Mouse (Mus musculus) lung, postnatal 0 days (tissue): Measurements from ENCODE around the gene Gm49383. TPM values are rescaled to one million over a fixed set of nuclear protein-coding genes. Genes with fewer than 3 reads are reported as not detected.

Experiments used
- ATAC-seq: fragments of 200-750 bp; cut with Nextera tagmentation; 2 replicates; pipeline ENCODE4 v1.8.0; 2017; ENCODE audit warnings: moderate library complexity
- DNase-seq: peaks from one replicate; pipeline ENCODE4 v3.0.0-alpha.2; 2016; ENCODE audit warnings: low spot score
- H3K27ac ChIP-seq: fragments of 300-500 bp; sonication (generic); 2 replicates; pipeline ENCODE4 v1.5.1; 2014; ENCODE audit warnings: antibody characterized with exemption, mild to moderate bottlenecking, low read length, mixed read lengths
- H3K27me3 ChIP-seq: fragments of 300-500 bp; sonication (generic); replicated peaks from 2 replicates; pipeline ENCODE4 v1.6.1; 2014; ENCODE audit warnings: low read length, mixed read lengths; ENCODE audit not compliant: insufficient read depth
- H3K36me3 ChIP-seq: fragments of 300-500 bp; sonication (generic); 2 replicates; pipeline ENCODE4 v1.6.1; 2014; ENCODE audit warnings: low read length, mixed read lengths; ENCODE audit not compliant: insufficient read depth
- H3K4me1 ChIP-seq: fragments of 300-500 bp; sonication (generic); 2 replicates; pipeline ENCODE4 v1.6.1; 2014; ENCODE audit warnings: antibody characterized with exemption, low read depth, low read length, mixed read lengths; ENCODE audit not compliant: insufficient read depth
- H3K4me2 ChIP-seq: fragments of 300-500 bp; sonication (generic); replicated peaks from 2 replicates; pipeline ENCODE4 v1.6.1; 2014; ENCODE audit warnings: low read depth, mild to moderate bottlenecking, low read length, moderate library complexity, mixed read lengths
- H3K4me3 ChIP-seq: fragments of 300-500 bp; sonication (generic); 2 replicates; pipeline ENCODE4 v1.5.1; 2014; ENCODE audit warnings: low read depth, low read length
- H3K9ac ChIP-seq: fragments of 300-500 bp; sonication (generic); replicated peaks from 2 replicates; pipeline ENCODE4 v1.6.1; 2014; ENCODE audit warnings: low read depth, mild to moderate bottlenecking
- H3K9me3 ChIP-seq: fragments of 300-500 bp; sonication (generic); 2 replicates; pipeline ENCODE4 v1.6.1; 2016; ENCODE audit warnings: low read length, mixed read lengths
- CTCF ChIP-seq: IDR thresholded peaks from 2 replicates; pipeline ENCODE4 v1.5.1; 2016; ENCODE audit warnings: antibody characterized with exemption, mild to moderate bottlenecking
- EP300 ChIP-seq: IDR thresholded peaks from 2 replicates; pipeline ENCODE4 v1.6.1; 2016; ENCODE audit warnings: antibody characterized with exemption, mild to moderate bottlenecking, control low read depth
- WGBS: fragments of 180-500 bp; shearing (Covaris S2); extraction: QIAGEN DNeasy Blood & Tissue Kit; methylation state at CpG from one replicate; pipeline ENCODE4 v1.1.7; 2014; 5-methylcytosine and 5-hydroxymethylcytosine counted together
- polyA plus RNA-seq: library from polyadenylated mRNA; unstranded; fragments of >200 nt; fragmentation: Nextera tagmentation; extraction: Ambion mirVana; gene quantifications from 2 replicates; pipeline ENCODE4 v1.2.1, GENCODE M21; 2015

The Gm49383 gene
- 7.9 and 8.2 TPM in 2 replicates for polyA plus RNA-seq

DNA sequence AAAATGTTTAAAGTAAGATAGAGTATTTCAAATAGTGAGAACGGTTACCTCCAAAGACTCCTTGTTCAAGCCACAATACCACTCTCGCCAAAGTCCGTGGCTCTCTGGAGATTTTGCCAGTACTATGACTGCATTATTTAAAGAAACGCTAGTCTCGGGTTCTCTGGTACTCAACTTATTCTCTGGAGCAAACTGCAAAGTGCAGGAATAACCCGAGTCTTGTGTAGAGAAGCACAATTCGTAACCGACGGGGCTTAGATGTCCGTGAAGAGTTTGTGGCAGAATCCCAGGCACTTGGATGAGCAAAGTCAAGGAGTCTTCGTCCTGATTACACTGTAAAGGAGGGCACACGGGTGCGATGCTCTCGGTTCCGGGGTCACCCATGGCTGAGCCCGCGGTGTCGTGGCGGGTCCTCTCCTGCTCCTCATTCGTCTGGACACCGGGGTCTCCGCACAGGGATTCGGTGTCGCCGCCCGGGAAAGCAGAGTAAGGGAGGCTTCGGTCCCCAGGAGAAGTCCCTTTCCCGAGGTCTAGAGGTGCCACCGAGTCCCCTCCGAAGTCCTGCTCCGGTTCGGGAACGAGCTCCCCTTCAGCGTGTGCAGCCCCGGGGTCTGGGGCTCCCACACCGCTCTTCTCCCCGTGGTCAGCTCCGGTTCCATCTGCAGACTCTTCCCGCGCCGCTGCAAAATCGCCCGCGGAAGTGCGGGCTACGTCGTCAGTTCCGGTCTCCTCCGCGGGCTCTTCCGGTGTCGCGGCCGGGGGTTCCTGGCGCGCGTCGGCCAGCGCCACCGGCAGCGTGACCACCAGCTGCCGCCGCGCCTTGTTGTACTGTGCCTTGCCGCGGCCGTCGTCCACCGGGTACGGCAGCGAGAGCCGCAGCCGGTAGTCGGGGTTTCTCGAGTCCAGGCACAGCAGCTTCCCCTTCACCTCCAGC, at the start of gene Gm49383:
Gene Gm49383, minus strand, starts transcription at position 661 of the 934 bp plus-strand sequence.
- no peaks in the 10 kb centered on the region for H3K9me3 ChIP-seq
- peak within 1 kb of the TSS; percentile 93 for H3K4me3 ChIP-seq
- H3K27ac ChIP-seq: peak within 1 kb of the TSS; percentile 89
- H3K4me1 ChIP-seq: no peaks in the 10 kb centered on the region
- peak within 1 kb of the TSS; percentile 93 for H3K4me2 ChIP-seq
- H3K9ac ChIP-seq: peak within 1 kb of the TSS; percentile 71
- ATAC-seq (peak; percentile 80), DNase-seq (peak; percentile 84)
- TF ChIP-seq CTCF (no peak), EP300 (no peak)
- H3K27me3 ChIP-seq: no peaks in the 10 kb centered on the region
- no peaks in the 10 kb centered on the region for H3K36me3 ChIP-seq
- WGBS: 1% methylated on average over 73 of the region's 75 CpGs

- TF ChIP-seq CTCF (no peak), EP300 (no peak)
- Histone ChIP-seq H3K36me3 (no peaks in the 10 kb centered on the region), H3K9me3 (no peaks in the 10 kb centered on the region), H3K4me2 (peak overlapping the region; percentile 85), H3K27ac (peak overlapping the region; percentile 78), H3K9ac (peak overlapping the region; percentile 69), H3K4me1 (no peaks in the 10 kb centered on the region), H3K4me3 (peak overlapping the region; percentile 74), H3K27me3 (no peaks in the 10 kb centered on the region)
- WGBS: under 1% methylated on average over 53 of the region's 64 CpGs
- DNase-seq (peak; percentile 72), ATAC-seq (peak; percentile 91)
These were observed 45.0 kb upstream of the Gm49383 start for GRCm38 (mm10) chr12:69241771-69242431.

- 0% methylated on average over 3 of the region's 3 CpGs for WGBS
These were observed 44.5 kb upstream of the Gm49383 start for GRCm38 (mm10) chr12:69241405-69241770.

GRCm38 (mm10) chr12:69240876-69241275, 44.0 kb upstream of the Gm49383 start, which contains the start of gene Klhdc1:
TSS of gene Klhdc1 (plus strand) at chr12:69241176.
- H3K36me3 ChIP-seq: no peaks in the 10 kb centered on the region
- ATAC-seq (no peak), DNase-seq (no peak)
- no peak for TF ChIP-seq CTCF
- TF ChIP-seq EP300: no peak
- H3K9ac ChIP-seq: peak within 1 kb of the TSS; percentile 69
- H3K27me3 ChIP-seq: no peaks in the 10 kb centered on the region
- peak within 1 kb of the TSS; percentile 78 for H3K27ac ChIP-seq
- 63% methylated on average over 6 of the region's 6 CpGs for WGBS
- peak within 1 kb of the TSS; percentile 85 for H3K4me2 ChIP-seq
- H3K4me3 ChIP-seq: peak within 1 kb of the TSS; percentile 74
- no peaks in the 10 kb centered on the region for H3K4me1 ChIP-seq
- no peaks in the 10 kb centered on the region for H3K9me3 ChIP-seq

More at GRCm38 (mm10) chr12:69241405-69241770, 44.5 kb upstream of the Gm49383 start:
- Histone ChIP-seq H3K4me3 (peak overlapping the region; percentile 74), H3K9me3 (no peaks in the 10 kb centered on the region), H3K27ac (peak overlapping the region; percentile 78), H3K36me3 (no peaks in the 10 kb centered on the region), H3K4me1 (no peaks in the 10 kb centered on the region), H3K9ac (peak overlapping the region; percentile 69), H3K4me2 (peak overlapping the region; percentile 85), H3K27me3 (no peaks in the 10 kb centered on the region)
- TF ChIP-seq EP300 (no peak), CTCF (no peak)
- no peak for DNase-seq
- no peak for ATAC-seq

GRCm38 (mm10) chr12:69238284-69238683, 41.4 kb upstream of the Gm49383 start:
- WGBS: 32% methylated on average over 3 of the region's 3 CpGs
- Histone ChIP-seq H3K4me1 (no peaks in the 10 kb centered on the region), H3K36me3 (no peaks in the 10 kb centered on the region), H3K4me2 (no peak overlapping the region), H3K27me3 (no peaks in the 10 kb centered on the region), H3K4me3 (no peak overlapping the region), H3K27ac (no peak overlapping the region), H3K9me3 (no peaks in the 10 kb centered on the region), H3K9ac (no peak overlapping the region)
- TF ChIP-seq CTCF: peak; percentile 45
- TF ChIP-seq EP300: no peak
- DNase-seq (peak; percentile 38), ATAC-seq (peak; percentile 29)

DNA sequence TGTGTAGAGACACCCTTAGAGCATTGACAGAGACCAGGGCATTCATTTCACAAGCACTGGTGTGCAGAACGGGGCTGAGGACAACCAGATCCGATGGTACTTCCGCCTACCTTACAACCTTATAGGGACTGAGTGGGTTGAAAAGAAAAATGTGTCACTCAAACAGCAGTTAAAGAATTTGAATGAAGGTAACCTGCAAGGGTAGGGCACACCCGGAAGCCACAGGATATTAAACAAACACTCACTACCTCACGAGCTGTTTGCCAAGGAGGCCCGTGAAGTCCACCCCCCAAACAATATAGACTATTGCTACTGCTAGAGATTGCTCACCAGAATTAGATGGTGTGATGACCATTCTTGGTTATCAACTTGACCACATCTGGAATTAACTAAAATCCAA, 38.9 kb upstream of the Gm49383 start:
- 55% methylated on average over 6 of the region's 6 CpGs for WGBS
- ATAC-seq: peak; percentile 70

More for the DNA sequence above, 38.9 kb upstream of the Gm49383 start:
- Histone ChIP-seq H3K9me3 (no peaks in the 10 kb centered on the region), H3K4me1 (no peaks in the 10 kb centered on the region), H3K36me3 (no peaks in the 10 kb centered on the region), H3K9ac (no peak overlapping the region), H3K27me3 (no peaks in the 10 kb centered on the region), H3K27ac (no peak overlapping the region), H3K4me2 (no peak overlapping the region), H3K4me3 (no peak overlapping the region)
- DNase-seq: peak; percentile 70
- TF ChIP-seq EP300 (no peak), CTCF (no peak)
